Mouse (Mus musculus) C2C12 (cell line): ENCODE results near the gene Sobp. TPM values are rescaled to one million over a fixed set of nuclear protein-coding genes. Genes with fewer than 3 reads are reported as not detected.
A peak's percentile ranks its signal among the peaks of the same experiment; 100 is the strongest.

Experiments used
- H3K27me3 ChIP-seq: one replicate; pipeline ENCODE4 v1.6.1; 2011; ENCODE audit not compliant: control insufficient read depth, insufficient read depth, insufficient read length
- H3K36me3 ChIP-seq: one replicate; pipeline ENCODE4 v1.6.1; 2011; ENCODE audit not compliant: control insufficient read depth, insufficient read depth
- H3K4me3 ChIP-seq: one replicate; pipeline ENCODE4 v1.5.1; 2011; ENCODE audit warnings: mild to moderate bottlenecking, control low read depth; ENCODE audit not compliant: poor library complexity, insufficient read depth, severe bottlenecking
- H3K79me2 ChIP-seq: one replicate; pipeline ENCODE4 v1.6.1; 2011; ENCODE audit not compliant: control insufficient read depth, insufficient read depth
- H3K79me3 ChIP-seq: one replicate; pipeline ENCODE4 v1.6.1; 2011; ENCODE audit warnings: low read depth, control low read depth
- H3ac ChIP-seq: one replicate; pipeline ENCODE3; 2011; ENCODE audit warnings: low read depth; ENCODE audit not compliant: control insufficient read depth, insufficient read length
- CEBPB ChIP-seq: IDR thresholded peaks from one replicate; pipeline ENCODE4 v1.6.1; 2011; ENCODE audit warnings: low read depth, mild to moderate bottlenecking, control low read depth, moderate library complexity
- CTCF ChIP-seq: IDR thresholded peaks from one replicate; pipeline ENCODE4 v1.5.1; 2011; ENCODE audit not compliant: control insufficient read depth, insufficient read depth, insufficient read length
- FOSL1 ChIP-seq: IDR thresholded peaks from one replicate; pipeline ENCODE4 v1.8.0; 2011; ENCODE audit warnings: mild to moderate bottlenecking, low read length; ENCODE audit not compliant: poor library complexity, insufficient read depth, severe bottlenecking
- MAX ChIP-seq: IDR thresholded peaks from one replicate; pipeline ENCODE4 v1.6.1; 2011; ENCODE audit warnings: mild to moderate bottlenecking, control low read depth
- MYOD1 ChIP-seq: IDR thresholded peaks from one replicate; pipeline ENCODE4 v1.6.1; 2011; ENCODE audit warnings: low read depth; ENCODE audit not compliant: control insufficient read depth, insufficient read length
- MYOG ChIP-seq: IDR thresholded peaks from one replicate; pipeline ENCODE4 v1.6.1; 2011; ENCODE audit not compliant: control insufficient read depth, insufficient read length; ENCODE audit errors: extremely low read depth
- USF1 ChIP-seq: IDR thresholded peaks from one replicate; pipeline ENCODE4 v1.6.1; 2011; ENCODE audit warnings: low read depth, mild to moderate bottlenecking, control low read depth, moderate library complexity
- polyA plus RNA-seq: library from polyadenylated mRNA; unstranded; fragments of >200 nt; fragmentation: generic; extraction: Trizol; gene quantifications from one replicate; pipeline ENCODE4 v1.2.1, GENCODE M21; 2012; ENCODE audit warnings: missing spikeins

The Sobp gene
- polyA plus RNA-seq, 1 experiment, result 1.2 TPM

DNA sequence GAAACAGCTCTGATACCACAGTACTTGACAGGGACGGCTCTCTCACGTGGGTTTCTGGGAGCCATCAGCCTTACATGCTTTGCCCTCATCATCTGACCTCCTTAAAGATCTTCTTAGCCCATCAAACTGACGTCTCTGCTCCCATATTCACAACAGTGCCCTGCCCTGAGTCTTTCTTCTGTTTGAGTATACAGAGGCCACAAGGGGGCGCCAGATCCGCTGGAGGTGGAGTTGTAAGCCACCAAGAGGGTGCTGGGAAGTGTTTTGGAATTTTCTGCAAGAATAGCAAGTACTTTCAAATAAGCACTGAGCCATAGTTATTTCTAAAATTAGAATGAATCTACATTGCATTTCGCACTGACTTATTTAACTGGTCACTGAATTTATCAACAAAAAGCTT, 37.5 kb upstream of the Sobp start:
- Histone ChIP-seq H3ac (no peak overlapping the region), H3K79me3 (no peaks in the 10 kb centered on the region), H3K79me2 (no peaks in the 10 kb centered on the region), H3K4me3 (no peak overlapping the region), H3K27me3 (no peaks in the 10 kb centered on the region), H3K36me3 (no peaks in the 10 kb centered on the region)
- TF ChIP-seq CTCF (peak; percentile 1), USF1 (no peak)

DNA sequence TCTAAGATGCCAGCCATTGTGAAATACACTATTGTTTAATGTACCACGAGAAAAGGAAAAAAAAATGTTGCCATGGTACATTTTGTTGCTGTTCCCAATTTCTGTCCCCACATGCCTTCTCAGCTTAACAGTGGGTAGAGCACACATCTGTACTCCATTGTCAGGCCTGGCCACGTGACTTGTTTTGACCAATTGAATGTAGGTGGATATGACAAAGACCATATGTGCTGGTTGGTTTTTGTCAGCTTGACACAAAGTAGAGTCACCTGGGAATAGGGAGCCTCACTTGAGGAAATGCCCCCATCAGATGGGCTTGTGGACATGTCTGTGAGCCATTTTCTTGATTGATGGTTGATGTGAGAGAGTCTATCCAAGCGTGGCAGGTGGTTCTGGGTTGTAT, 29.5 kb upstream of the Sobp start:
- H3ac ChIP-seq, result no peak overlapping the region
- H3K36me3 ChIP-seq, result no peaks in the 10 kb centered on the region
- TF ChIP-seq USF1 (peak; percentile 50), MYOG (no peak)
- H3K4me3 ChIP-seq, result no peak overlapping the region
- no peaks in the 10 kb centered on the region for H3K79me2 ChIP-seq
- H3K79me3 ChIP-seq, result no peaks in the 10 kb centered on the region
- H3K27me3 ChIP-seq, result no peaks in the 10 kb centered on the region

DNA sequence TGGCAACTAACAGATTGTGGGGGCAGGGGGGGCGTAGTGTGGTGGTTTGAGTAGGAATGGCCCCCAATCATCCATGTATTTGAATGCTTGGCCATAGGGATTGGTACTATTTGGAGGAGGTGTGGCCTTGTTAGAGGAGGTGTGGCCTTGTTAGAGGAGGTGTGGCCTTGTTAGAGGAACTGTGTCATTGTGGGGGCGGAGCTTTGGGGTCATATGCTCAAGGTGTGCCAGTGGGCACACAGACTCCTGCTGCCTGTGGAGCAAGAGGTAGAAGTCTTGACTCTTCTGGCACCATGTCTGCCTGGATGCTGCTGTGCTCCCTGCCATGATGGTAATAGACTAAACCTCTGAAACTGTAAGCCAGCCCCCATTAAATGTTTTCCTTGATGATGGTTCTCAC, 25.9 kb upstream of the Sobp start:
- H3K79me2 ChIP-seq, result no peaks in the 10 kb centered on the region
- no peaks in the 10 kb centered on the region for H3K79me3 ChIP-seq
- no peak overlapping the region for H3ac ChIP-seq
- H3K4me3 ChIP-seq, result no peak overlapping the region
- no peaks in the 10 kb centered on the region for H3K36me3 ChIP-seq
- H3K27me3 ChIP-seq, result no peaks in the 10 kb centered on the region
- TF ChIP-seq CEBPB (no peak), MYOG (no peak), MYOD1 (no peak), CTCF (no peak), FOSL1 (no peak), MAX (no peak), USF1 (no peak)

DNA sequence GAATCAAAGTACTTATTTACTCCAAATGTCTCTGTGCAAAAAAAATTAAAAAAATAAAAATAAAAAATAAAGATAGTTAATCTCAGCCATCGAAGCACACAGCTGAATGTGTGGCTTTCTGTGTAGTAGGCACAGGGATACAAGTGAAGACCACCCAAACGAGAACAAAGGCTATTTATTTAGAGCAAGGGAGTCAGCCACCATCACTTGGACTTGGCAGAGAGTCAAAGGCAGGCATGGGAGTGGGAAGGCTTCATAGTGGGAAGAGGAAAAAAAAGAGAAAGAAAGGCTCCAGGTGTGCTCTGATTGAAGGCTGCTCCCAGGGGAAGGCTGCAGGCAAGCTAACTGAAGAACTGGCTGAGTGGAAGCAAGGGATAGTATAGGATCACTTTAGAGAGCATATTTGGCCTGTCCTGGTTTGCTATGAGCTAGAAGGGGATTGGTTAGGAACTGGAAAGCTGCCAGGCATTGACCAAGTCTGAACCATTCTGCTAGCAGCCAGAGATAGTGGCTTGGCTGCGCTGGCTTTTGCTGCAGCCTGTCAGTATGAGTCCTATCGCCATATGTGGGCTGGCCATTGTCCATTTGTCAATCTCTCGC, 6.1 kb upstream of the Sobp start:
- H3K36me3 ChIP-seq, result no peaks in the 10 kb centered on the region
- H3K27me3 ChIP-seq, result peaks cover 4% of the 10 kb centered on the region
- no peak overlapping the region for H3K4me3 ChIP-seq
- H3K79me2 ChIP-seq, result no peaks in the 10 kb centered on the region
- TF ChIP-seq CTCF, result no peak
- TF ChIP-seq MYOD1, result no peak
- no peak for TF ChIP-seq FOSL1
- TF ChIP-seq USF1, result no peak
- no peak for TF ChIP-seq CEBPB
- no peak for TF ChIP-seq MYOG
- no peak for TF ChIP-seq MAX
- no peaks in the 10 kb centered on the region for H3K79me3 ChIP-seq
- H3ac ChIP-seq, result no peak overlapping the region

DNA sequence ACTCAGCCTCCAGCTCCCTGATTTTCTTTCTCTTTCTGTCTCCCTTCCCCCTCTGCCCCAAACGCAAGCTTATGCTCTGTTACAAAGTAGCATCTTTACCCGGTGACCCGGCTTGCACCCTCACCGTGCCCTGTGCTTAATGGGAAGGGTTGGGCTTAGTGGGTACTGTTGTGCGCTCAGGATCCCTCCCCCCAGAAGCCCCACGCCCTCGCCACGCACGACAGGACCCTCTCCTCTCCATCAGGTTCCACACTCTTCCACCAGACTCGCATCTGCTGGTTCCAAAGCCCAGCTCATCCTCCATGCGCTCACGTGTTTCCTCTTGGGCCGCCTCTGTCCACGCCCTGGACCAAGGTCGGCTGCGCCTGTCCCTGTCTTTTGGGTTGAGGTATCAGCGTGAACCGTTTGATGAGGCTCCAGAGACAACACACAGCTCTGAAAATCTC, 849 bp upstream of the Sobp start:
- Histone ChIP-seq H3K36me3 (no peaks in the 10 kb centered on the region), H3K79me3 (no peaks in the 10 kb centered on the region), H3ac (no peak overlapping the region), H3K27me3 (peaks cover 4% of the 10 kb centered on the region), H3K79me2 (no peaks in the 10 kb centered on the region), H3K4me3 (no peak overlapping the region)
- TF ChIP-seq MYOD1, result no peak

DNA sequence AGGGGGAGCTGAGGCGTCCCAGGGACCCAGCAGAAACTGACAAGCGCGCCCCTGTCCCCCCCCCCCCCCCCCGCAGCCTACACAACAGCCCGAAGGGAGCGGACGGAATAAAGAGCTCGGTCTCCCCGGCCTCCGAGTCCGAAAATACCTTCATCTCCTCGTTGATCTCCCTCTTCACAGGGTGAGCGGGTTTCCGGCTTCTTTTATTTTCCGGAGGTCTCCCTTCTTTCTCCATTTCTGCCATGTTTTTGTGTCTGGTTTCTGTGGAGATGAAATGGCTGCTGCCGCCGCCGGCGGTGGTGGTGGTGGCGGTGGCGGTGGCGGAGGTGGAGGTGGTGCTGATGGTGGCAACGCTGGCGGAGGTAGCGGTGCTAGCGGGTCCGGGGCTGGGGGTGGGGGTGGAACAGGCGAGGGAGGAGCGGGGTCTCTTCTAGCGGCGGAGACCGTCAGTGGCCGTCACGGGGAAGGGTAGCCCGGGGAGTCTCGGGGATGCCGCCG, 453 bp downstream of the Sobp start:
- no peaks in the 10 kb centered on the region for H3K36me3 ChIP-seq
- peak overlapping the region; percentile 34 for H3K4me3 ChIP-seq
- no peaks in the 10 kb centered on the region for H3K79me3 ChIP-seq
- no peaks in the 10 kb centered on the region for H3K27me3 ChIP-seq
- TF ChIP-seq MYOG (no peak), CEBPB (no peak), CTCF (no peak), FOSL1 (no peak), MAX (no peak), USF1 (no peak), MYOD1 (no peak)
- no peaks in the 10 kb centered on the region for H3K79me2 ChIP-seq
- peak overlapping the region; percentile 71 for H3ac ChIP-seq
